Mouse (Mus musculus): ENCODE data around the gene Cbll1. TPM values are rescaled to one million over a fixed set of nuclear protein-coding genes. Genes with fewer than 3 reads are reported as not detected.
A peak's percentile ranks its signal among the peaks of the same experiment; 100 is the strongest.

Gene Cbll1
- total RNA-seq (2022), result 10 to 100 TPM; 22.4 to 26.9 (median 25.1) TPM

- DNase-seq (ENCODE audit: low spot score in 2 of 2), result peak; percentile 91 to 93
Observed at GRCm38 (mm10) chr12:31499314-31500131, at the start of gene Cbll1. TSS of gene Cbll1 (minus strand) at chr12:31499616.

GRCm38 (mm10) chr12:31546061-31546460 is 46.6 kb upstream of the Cbll1 start:
- no peak for DNase-seq (ENCODE audit: low spot score in 2 of 2)

GRCm38 (mm10) chr12:31545219-31545618 is 45.8 kb upstream of the Cbll1 start:
- DNase-seq (ENCODE audit: low spot score in 2 of 2), result no peak

GRCm38 (mm10) chr12:31541541-31541940 is 42.1 kb upstream of the Cbll1 start:
- DNase-seq (ENCODE audit: low spot score in 2 of 2), result no peak

GRCm38 (mm10) chr12:31539783-31540182 is 40.4 kb upstream of the Cbll1 start:
- no peak for DNase-seq (ENCODE audit: low spot score in 2 of 2)

- no peak for DNase-seq (ENCODE audit: low spot score in 2 of 2)
Observed at GRCm38 (mm10) chr12:31537515-31538230, 38.3 kb upstream of the Cbll1 start.

- peak; percentile 33 to 35 for DNase-seq (ENCODE audit: low spot score in 2 of 2)
Observed at GRCm38 (mm10) chr12:31534060-31534843, 34.8 kb upstream of the Cbll1 start.

- DNase-seq (ENCODE audit: low spot score in 2 of 2), result peak; percentile 59 to 62
Observed at GRCm38 (mm10) chr12:31533218-31533908, 33.9 kb upstream of the Cbll1 start.

- peak in 1 of 2 experiments; percentile 40 for DNase-seq (ENCODE audit: low spot score in 2 of 2)
Observed at GRCm38 (mm10) chr12:31532054-31532453, 32.6 kb upstream of the Cbll1 start.

- no peak for DNase-seq (ENCODE audit: low spot score in 2 of 2)
Observed at GRCm38 (mm10) chr12:31527407-31527806, 28.0 kb upstream of the Cbll1 start.

GRCm38 (mm10) chr12:31521371-31521770 is 22.0 kb upstream of the Cbll1 start:
- DNase-seq (ENCODE audit: low spot score in 2 of 2), result no peak

GRCm38 (mm10) chr12:31520119-31520518 is 20.7 kb upstream of the Cbll1 start:
- peak in 1 of 2 experiments; percentile 38 for DNase-seq (ENCODE audit: low spot score in 2 of 2)

GRCm38 (mm10) chr12:31513724-31514503 is 14.5 kb upstream of the Cbll1 start:
- no peak for DNase-seq (ENCODE audit: low spot score in 2 of 2)

GRCm38 (mm10) chr12:31512634-31513411 is 13.4 kb upstream of the Cbll1 start:
- no peak for DNase-seq (ENCODE audit: low spot score in 2 of 2)

GRCm38 (mm10) chr12:31511218-31511617 is 11.8 kb upstream of the Cbll1 start:
- no peak for DNase-seq (ENCODE audit: low spot score in 2 of 2)

- no peak for DNase-seq (ENCODE audit: low spot score in 2 of 2)
Observed at GRCm38 (mm10) chr12:31508496-31508895, 9.1 kb upstream of the Cbll1 start.

GRCm38 (mm10) chr12:31507718-31508364 is 8.4 kb upstream of the Cbll1 start:
- DNase-seq (ENCODE audit: low spot score in 2 of 2), result no peak

- DNase-seq (ENCODE audit: low spot score in 2 of 2), result no peak
Observed at GRCm38 (mm10) chr12:31503211-31503610, 3.8 kb upstream of the Cbll1 start.

- DNase-seq (ENCODE audit: low spot score in 2 of 2), result no peak
Observed at GRCm38 (mm10) chr12:31501266-31501665, 1.9 kb upstream of the Cbll1 start.

All from layer of hippocampus, adult 8-10 months (tissue).